Mouse (Mus musculus) spleen, adult 2 months (tissue): ENCODE measurements around the gene Noa1. TPM values are rescaled to one million over a fixed set of nuclear protein-coding genes. Genes with fewer than 3 reads are reported as not detected.
A peak's percentile ranks its signal among the peaks of the same experiment; 100 is the strongest.

Experiments
- DNase-seq, 2 experiments: peaks; one replicate each; pipeline versions ENCODE4 v3.0.0 to v3.0.0-alpha.2; 2012 to 2021; ENCODE audit warnings: low spot score in 2 of 2, low read depth in 1 of 2
- H3K27ac ChIP-seq: fragments of 200-500 bp; 2 replicates; pipeline ENCODE4 v1.5.1; 2012; ENCODE audit warnings: low read length, inconsistent platforms; ENCODE audit not compliant: insufficient read depth
- H3K27me3 ChIP-seq: fragments of 200-500 bp; 2 replicates; pipeline ENCODE4 v1.6.1; 2012; ENCODE audit warnings: mild to moderate bottlenecking, moderate library complexity, low read length, inconsistent platforms; ENCODE audit not compliant: control insufficient read depth, insufficient read depth
- H3K36me3 ChIP-seq: fragments of 200-500 bp; 2 replicates; pipeline ENCODE4 v1.6.1; 2012; ENCODE audit warnings: mild to moderate bottlenecking, low read length, inconsistent platforms; ENCODE audit not compliant: control insufficient read depth, insufficient read depth
- H3K4me1 ChIP-seq: fragments of 200-500 bp; 2 replicates; pipeline ENCODE4 v1.6.1; 2011; ENCODE audit warnings: inconsistent platforms; ENCODE audit not compliant: control insufficient read depth, insufficient read depth, insufficient read length
- H3K4me3 ChIP-seq: fragments of 200-500 bp; 2 replicates; pipeline ENCODE4 v1.5.1; 2011; ENCODE audit warnings: mild to moderate bottlenecking, inconsistent platforms; ENCODE audit not compliant: insufficient read depth, insufficient read length; ENCODE audit errors: extremely low read depth
- CTCF ChIP-seq: fragments of 200-500 bp; IDR thresholded peaks from 2 replicates; pipeline ENCODE4 v1.5.1; 2011; ENCODE audit warnings: mild to moderate bottlenecking, inconsistent platforms; ENCODE audit not compliant: insufficient read depth, insufficient read length, insufficient replicate concordance; ENCODE audit errors: extremely low read depth
- POLR2A ChIP-seq: fragments of 200-500 bp; IDR thresholded peaks from 2 replicates; pipeline ENCODE4 v1.6.1; 2011; ENCODE audit warnings: low read depth, low read length, inconsistent platforms
- WGBS: fragments of 180-500 bp; shearing (Covaris S2); methylation state at CpG from one replicate; pipeline ENCODE4 v1.1.7; 2018; 5-methylcytosine and 5-hydroxymethylcytosine counted together
- polyA plus RNA-seq: library from polyadenylated mRNA; depleted of rRNA; stranded (reverse); fragments of >200 nt; gene quantifications from 2 replicates; pipeline ENCODE4 v1.2.3, GENCODE M21; 2012

Noa1 gene
- polyA plus RNA-seq, 1 experiment: 14.1 TPM

DNA sequence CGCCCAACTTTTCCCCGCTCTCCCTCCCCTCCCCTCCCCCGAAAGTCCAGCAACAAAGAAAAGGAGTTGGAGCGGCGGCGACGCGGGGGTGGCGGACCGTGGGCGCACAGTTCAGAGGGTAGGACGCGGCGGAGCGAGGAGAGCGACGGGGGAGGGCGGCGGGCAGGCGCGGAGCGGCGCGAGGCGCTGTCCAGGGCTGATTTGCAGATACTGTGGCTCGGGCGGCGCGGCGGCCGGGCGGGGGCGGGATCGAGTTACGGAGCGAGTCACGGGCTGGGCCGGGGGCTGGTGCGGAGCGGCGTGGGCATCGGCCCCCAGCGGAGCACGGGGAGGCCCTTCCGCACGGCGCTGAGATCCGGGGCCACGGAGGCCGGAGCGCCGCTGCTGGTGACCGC, 44.2 kb downstream of the Noa1 start:
- 1% methylated on average over 43 of the region's 53 CpGs for WGBS
- Histone ChIP-seq H3K4me3 (peak overlapping the region; percentile 84), H3K4me1 (peaks cover 7% of the 10 kb centered on the region), H3K27me3 (0 out of 2 replicates have a peak, but pooled peaks cover 2% of the 10 kb centered on the region), H3K36me3 (peaks cover 9% of the 10 kb centered on the region), H3K27ac (peak overlapping the region; percentile 96)
- TF ChIP-seq POLR2A: no peak
- no peak for TF ChIP-seq CTCF
- DNase-seq: peak in 1 of 2 experiments; percentile 73

DNA sequence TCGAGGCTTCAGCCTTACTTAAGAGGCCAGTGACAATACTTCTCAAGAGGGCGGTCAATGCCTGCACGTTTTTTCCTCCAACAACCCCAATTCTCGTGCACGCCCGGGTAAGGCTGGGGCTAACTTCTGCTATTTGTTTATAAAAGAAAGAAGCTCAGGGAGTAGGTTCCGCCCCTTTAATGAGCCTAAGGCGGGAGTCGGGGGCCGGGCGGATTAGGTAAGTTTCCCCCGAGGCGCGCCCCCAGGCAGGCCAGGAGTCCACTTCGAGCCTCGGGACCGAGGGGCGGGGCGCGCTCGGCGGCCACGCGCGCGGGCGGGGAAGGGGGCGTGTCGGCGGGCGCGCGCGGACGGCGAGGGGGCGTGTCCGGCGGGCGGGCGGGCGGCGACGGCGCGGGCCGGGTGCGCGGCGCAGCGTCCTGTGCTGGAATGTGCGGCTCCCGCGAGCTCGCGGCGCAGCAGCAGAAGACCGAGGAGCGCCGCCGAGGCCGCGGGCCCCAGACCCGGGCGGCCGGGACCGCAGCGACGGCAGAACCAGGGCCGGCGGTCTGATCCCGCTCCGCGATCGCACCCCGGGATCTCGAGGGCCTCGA, 44.7 kb downstream of the Noa1 start, which contains the start of gene Rest:
Rest (plus strand) TSS at position 411 of the 590 bp plus-strand sequence.
- H3K27me3 ChIP-seq: 0 out of 2 replicates have a peak, but pooled peaks cover 2% of the 10 kb centered on the region
- H3K4me1 ChIP-seq: peaks cover 7% of the 10 kb centered on the region
- 1% methylated on average over 71 of the region's 78 CpGs for WGBS
- H3K27ac ChIP-seq: peak within 1 kb of the TSS; percentile 96
- peak in 1 of 2 experiments; percentile 66 for DNase-seq
- H3K36me3 ChIP-seq: peaks cover 9% of the 10 kb centered on the region
- peak within 1 kb of the TSS; percentile 84 for H3K4me3 ChIP-seq
- peak; percentile 34 for TF ChIP-seq POLR2A
- no peak for TF ChIP-seq CTCF

DNA sequence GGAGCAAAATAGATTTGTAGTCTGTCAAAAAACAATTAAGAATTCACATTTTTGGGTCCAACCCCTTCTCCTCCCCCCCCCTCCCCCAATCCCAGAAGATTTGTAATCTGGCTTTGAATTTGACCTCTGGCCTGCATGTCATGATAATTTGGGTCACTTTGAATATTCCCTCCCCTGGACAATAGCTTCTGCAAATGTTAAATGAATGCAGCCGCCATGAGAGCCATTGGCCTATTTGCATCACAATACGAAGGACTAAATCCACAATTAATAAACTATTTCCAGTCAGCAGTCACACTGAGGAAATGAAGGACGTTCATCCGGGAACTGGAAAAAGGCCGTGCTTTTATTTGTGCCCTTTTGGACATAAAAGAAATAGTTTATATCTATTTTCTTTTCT, 47.8 kb downstream of the Noa1 start:
- Histone ChIP-seq H3K27me3 (0 out of 2 replicates have a peak, but pooled peaks cover 2% of the 10 kb centered on the region), H3K4me1 (no peaks in the 10 kb centered on the region; the same call in 1 of the 2 replicates), H3K27ac (no peak overlapping the region), H3K36me3 (no peaks in the 10 kb centered on the region), H3K4me3 (no peak overlapping the region)
- no peak for DNase-seq
- 93% methylated on average over 5 of the region's 5 CpGs for WGBS
- no peak for TF ChIP-seq POLR2A

DNA sequence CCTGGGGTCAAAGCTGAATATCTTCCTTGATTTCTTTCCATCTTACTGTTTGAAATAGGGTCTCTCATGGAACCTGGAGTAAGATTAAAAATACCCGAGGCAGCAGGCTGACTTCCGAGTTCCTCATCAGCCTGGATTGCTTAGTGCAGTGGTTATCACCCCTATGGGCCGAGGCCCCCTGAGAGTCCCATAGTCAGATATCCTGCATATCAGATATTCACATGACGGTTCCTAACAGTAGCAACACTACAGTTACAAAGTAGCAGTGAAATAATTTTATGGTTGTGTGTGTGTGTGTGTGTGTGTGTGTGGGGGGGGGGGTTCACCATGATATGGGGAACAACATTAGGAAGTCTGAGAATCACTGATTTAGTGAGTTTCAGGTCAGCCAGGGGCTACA, 48.7 kb downstream of the Noa1 start:
- Histone ChIP-seq H3K36me3 (no peaks in the 10 kb centered on the region), H3K27me3 (0 out of 2 replicates have a peak, but pooled peaks cover 2% of the 10 kb centered on the region), H3K4me1 (no peaks in the 10 kb centered on the region; the same call in 1 of the 2 replicates), H3K4me3 (no peak overlapping the region), H3K27ac (no peak overlapping the region)
- DNase-seq: no peak
- TF ChIP-seq CTCF (no peak), POLR2A (no peak)
- WGBS: 84% methylated on average over 4 of the region's 4 CpGs

DNA sequence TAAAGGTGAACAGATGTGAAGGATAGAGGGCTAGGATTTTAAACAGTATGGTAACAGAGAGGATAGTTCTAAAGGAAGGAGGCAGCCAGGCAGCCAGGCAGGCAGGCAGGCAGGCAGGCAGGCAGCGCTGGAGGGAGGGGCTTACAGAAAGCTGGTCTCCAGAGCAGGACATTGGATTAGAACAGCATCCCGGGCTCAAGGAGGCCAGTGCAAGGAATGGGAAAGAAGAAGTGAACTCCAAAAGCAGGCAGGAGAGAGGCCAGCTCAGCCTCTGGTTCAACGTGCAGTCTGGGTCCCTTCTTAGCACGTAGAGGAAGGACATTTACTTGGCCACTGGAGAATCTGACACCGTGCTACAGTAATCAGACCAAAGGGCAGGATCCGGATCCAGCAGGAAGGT, 49.7 kb downstream of the Noa1 start:
- WGBS: 83% methylated on average over 6 of the region's 6 CpGs
- TF ChIP-seq CTCF (no peak), POLR2A (no peak)

DNA sequence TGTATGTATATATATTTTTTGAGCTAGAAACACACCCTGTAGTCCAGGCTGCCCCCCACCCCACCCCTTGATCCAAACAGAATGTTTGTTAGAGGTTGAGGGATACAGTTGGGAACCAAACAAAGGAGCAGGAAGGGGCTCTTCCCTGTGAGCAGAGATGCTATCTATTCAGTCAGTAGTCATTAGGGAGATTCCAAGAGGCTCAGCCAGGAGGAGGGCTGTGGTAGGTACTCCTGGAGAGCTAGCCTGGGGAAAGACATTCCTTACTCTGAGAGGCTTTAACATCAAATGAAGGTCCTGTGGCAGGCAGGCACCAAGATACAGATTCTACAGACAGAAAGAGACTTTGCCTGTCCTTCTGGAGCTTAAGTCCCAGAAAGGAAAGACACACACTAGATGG, 50.6 kb downstream of the Noa1 start:
- H3K27me3 ChIP-seq: no peaks in the 10 kb centered on the region

More for the DNA sequence above, 49.7 kb downstream of the Noa1 start:
- no peaks in the 10 kb centered on the region for H3K27me3 ChIP-seq
- no peak overlapping the region for H3K27ac ChIP-seq
- no peaks in the 10 kb centered on the region for H3K36me3 ChIP-seq
- DNase-seq: no peak
- H3K4me1 ChIP-seq: no peaks in the 10 kb centered on the region
- H3K4me3 ChIP-seq: no peak overlapping the region

DNA sequence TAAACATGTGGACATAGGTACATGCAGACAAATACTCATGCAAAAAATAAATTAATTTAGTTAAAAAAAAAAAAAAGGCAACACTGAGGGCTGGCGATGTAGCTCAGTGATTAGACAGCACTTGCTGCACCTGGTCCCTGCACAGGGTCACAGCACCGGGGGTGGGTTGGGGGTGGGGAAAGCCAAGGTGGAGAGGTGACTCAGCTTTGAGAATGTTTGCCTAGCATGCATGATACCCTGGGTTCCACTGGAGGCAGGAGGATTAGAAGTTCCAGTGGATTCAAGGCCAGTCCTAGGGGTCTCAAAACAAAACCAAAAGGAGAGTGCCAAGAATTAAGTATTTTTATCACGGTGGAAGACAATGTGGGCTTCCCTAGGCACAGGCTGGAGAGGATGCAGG, 52.3 kb downstream of the Noa1 start:
- H3K36me3 ChIP-seq: no peaks in the 10 kb centered on the region
- H3K4me1 ChIP-seq: no peaks in the 10 kb centered on the region
- 81% methylated on average over 3 of the region's 3 CpGs for WGBS

More for the DNA sequence above, 50.6 kb downstream of the Noa1 start:
- H3K36me3 ChIP-seq: no peaks in the 10 kb centered on the region
- H3K27ac ChIP-seq: no peak overlapping the region
- no peak for TF ChIP-seq POLR2A
- no peak for TF ChIP-seq CTCF
- no peak overlapping the region for H3K4me3 ChIP-seq
- no peak for DNase-seq
- H3K4me1 ChIP-seq: no peaks in the 10 kb centered on the region

More for the DNA sequence above, 52.3 kb downstream of the Noa1 start:
- no peak for DNase-seq
- H3K27me3 ChIP-seq: no peaks in the 10 kb centered on the region
- no peak overlapping the region for H3K27ac ChIP-seq
- H3K4me3 ChIP-seq: no peak overlapping the region
- TF ChIP-seq CTCF: no peak
- TF ChIP-seq POLR2A: no peak
